Mouse (Mus musculus) megakaryocyte-erythroid progenitor cell, adult 5-6 weeks (primary cell): ENCODE data around the gene Fbxo36. TPM values are rescaled to one million over a fixed set of nuclear protein-coding genes. Genes with fewer than 3 reads are reported as not detected.

Experiments used
- ATAC-seq: replicated peaks from 2 replicates; pipeline ENCODE4 v1.8.0; 2016; ENCODE audit warnings: mild to moderate bottlenecking, inconsistent platforms; ENCODE audit not compliant: severe bottlenecking, poor library complexity, low FRiP score, low TSS enrichment
- total RNA-seq, 2 experiments: library from RNA; stranded (forward) in 1 of 2; stranded (reverse) in 1 of 2; fragments of 200-1000, 215-1000 nt in 1 of 2; fragments of >200 nt in 1 of 2; fragmentation: Nextera tagmentation in 1 of 2; gene quantifications; 2 replicates each; pipeline ENCODE4 v1.2.3; 2014 to 2017

The Fbxo36 gene
- total RNA-seq, 2 experiments from 2014 or later: 6.7 to 11.9 TPM

DNA sequence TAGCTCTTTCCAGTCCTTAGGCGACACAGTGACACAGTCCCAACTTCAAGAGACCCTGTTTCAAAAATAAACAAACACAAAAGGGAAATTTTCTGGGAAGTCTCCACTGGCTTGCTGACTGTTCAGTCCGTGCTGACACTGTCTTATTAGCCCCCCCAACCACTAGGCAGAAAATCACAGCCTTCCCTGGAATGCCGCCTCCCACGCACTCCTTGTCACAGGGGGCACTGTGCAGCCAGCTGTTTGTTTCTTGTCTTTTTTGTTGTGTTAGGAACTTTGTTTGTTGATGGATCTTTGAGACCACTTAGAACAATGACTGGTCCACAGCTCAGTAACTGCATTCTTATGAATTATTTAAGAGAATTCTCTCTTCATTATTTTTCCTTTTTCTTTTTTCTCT, 44.2 kb downstream of the Fbxo36 start:
- no peak for ATAC-seq

DNA sequence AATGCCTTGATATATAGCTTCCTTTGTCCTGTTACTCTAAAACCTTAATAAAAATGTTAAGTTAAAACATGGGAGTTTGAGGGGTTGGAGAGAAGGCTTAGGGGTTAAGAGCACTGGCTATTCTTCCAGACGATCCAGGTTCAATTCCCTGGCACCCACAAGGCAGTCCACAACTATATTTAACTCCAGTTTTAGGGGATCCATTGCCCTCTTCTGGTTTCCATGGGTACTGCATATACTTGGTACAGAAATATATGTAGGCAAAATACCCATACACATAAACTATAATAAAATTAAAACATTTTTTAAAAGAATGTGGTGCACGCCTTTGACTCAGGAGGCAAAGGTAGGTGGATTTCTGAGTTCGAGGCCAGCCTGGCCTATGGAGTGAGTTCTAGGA, 45.5 kb downstream of the Fbxo36 start:
- peak; percentile 65; the same call in 1 of the 2 replicates for ATAC-seq

- 0 out of 2 replicates have a peak, but pooled peaks have one; percentile 34 for ATAC-seq
Observed at GRCm38 (mm10) chr1:84885921-84886320, 46.3 kb downstream of the Fbxo36 start.

- ATAC-seq: no peak
Observed at GRCm38 (mm10) chr1:84889330-84890004, 49.8 kb downstream of the Fbxo36 start.

- ATAC-seq: no peak
Observed at GRCm38 (mm10) chr1:84890005-84890393, 50.4 kb downstream of the Fbxo36 start.

DNA sequence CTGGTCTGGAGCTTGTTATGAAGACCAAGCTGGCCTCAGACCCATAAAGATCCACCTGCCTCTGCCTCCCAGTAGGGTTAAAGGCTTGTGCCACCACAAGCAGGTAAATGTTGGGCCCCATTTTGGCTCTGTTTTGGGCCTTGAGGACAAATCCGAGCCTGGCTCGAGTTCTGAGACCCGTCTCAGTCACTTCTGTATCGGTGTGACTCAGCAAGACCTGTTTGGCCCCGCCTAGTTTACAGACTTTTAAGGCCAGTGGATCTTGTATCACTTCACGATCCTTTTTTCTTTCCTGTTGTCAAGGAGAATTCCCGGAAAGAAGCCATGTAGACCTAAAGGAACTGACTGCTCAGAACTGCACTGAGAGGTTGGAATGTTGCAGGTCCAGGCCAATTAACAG, 50.9 kb downstream of the Fbxo36 start:
- no peak for ATAC-seq

DNA sequence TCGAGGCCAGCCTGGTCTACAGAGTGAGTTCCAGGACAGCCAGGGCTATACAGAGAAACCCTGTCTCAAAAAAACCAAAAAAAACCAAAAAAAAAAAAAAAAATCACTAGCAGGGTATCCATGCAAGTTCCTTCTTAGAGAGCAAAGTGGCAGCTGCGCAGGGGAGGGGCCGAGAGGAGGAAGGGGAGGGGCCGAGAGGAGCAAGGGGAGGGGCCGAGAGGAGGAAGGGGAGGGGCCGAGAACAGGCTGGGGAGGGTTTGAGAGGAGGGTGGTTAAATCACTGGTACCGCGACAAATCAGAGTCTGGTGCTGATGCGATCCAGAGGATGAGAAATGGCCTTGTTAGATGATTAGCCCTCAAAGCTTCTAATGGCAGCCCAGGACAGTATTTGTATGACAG, 52.1 kb downstream of the Fbxo36 start:
- no peak for ATAC-seq

DNA sequence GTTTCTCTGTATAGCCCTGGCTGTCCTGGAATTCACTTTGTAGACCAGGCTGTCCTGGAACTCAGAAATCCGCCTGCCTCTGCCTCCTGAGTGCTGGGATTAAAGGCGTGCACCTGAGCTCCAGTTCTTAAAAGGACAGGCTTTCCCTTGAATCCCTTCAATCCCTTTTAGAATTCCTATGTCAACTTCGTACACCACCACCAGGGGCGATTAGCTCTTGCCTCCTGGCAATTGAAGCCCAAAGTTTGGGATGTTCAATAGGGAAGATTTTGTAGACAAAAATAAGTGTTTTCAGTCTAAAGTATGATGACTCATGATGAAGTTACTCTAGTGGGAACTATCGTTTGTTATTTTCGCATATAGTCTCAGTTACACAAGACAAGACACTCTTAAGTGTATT, 57.7 kb downstream of the Fbxo36 start:
- ATAC-seq: no peak

GRCm38 (mm10) chr1:84899156-84899555, 59.5 kb downstream of the Fbxo36 start:
- no peak for ATAC-seq

DNA sequence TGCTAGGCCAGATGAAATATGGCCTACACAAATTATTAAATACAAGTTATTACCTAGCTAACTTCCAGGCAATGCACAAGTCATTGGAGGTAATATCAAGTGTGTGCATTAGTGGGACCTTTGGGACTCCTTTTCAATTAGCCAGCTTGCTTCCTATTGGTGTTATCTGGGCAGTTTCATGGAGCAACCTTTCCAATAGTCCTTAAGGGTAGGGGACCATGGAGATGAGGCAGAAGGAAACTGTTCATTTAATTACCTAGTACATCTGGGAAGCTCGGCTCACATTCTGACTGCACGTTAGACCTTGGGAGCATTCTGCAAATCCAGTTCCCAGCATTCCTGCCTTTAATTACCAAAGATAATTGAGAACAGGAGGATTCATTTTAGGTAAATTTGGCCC, 64.8 kb downstream of the Fbxo36 start:
- no peak for ATAC-seq

GRCm38 (mm10) chr1:84910177-84910804, 70.7 kb downstream of the Fbxo36 start:
- no peak for ATAC-seq

- no peak for ATAC-seq
Observed at GRCm38 (mm10) chr1:84912571-84912970, 72.9 kb downstream of the Fbxo36 start.

- ATAC-seq: no peak
Observed at GRCm38 (mm10) chr1:84915010-84915409, 75.4 kb downstream of the Fbxo36 start.

- ATAC-seq: no peak
Observed at GRCm38 (mm10) chr1:84918865-84919264, 79.2 kb downstream of the Fbxo36 start.

DNA sequence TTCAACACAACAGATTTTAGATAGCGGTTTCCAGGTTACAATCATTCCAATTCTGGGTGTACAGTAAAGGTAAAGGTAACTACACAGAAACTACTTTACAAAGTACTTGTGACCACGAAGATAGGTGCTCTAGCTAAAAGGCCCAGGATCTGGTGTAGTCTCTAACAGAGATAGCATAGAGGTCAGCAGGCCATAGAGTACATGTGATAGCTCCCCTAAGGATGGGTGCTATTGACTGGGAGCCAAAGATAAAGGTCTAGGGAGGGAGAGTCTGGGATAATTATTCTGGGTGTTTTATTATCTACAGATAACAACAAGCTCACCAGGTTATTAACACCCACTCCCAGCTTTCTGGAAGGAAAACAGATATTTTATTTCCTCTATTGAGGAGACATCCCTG, 83.8 kb downstream of the Fbxo36 start:
- no peak for ATAC-seq

- ATAC-seq: no peak
Observed at GRCm38 (mm10) chr1:84924134-84924533, 84.5 kb downstream of the Fbxo36 start.

- no peak for ATAC-seq
Observed at GRCm38 (mm10) chr1:84925599-84925998, 86.0 kb downstream of the Fbxo36 start.

DNA sequence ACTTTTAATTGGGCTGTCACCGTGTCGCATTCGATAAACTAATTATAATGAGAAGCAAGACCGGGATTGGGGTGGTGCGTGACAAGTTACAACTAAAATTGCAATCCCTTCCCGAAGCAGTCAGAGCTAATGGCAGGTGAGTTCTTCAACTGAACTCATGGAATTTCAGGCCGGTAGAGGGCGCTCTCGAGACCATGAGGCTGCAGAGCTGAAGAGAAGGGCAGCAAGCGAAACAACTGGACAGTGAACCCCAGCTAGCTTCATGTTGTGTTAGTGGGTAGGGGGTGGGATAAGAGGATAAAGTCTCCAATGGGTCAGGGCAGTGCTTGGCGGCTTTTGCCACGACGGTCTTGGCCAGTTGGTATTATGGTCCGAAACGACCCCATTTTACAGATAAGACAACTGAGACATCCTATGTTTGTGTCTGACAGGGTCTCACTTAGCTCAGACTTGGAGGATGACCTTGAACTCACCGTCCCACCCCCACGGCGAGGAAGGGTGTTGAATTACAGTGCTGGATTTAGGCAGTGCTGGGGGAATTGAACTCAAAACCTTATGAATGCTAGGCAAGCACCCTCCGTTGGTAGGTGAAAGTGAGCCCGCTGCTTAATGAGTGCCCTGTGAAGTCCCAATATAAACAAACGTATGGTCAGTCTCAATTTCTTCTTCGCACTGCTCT, 94.0 kb downstream of the Fbxo36 start:
- ATAC-seq: no peak

- no peak for ATAC-seq
Observed at GRCm38 (mm10) chr1:84934151-84934502, 94.5 kb downstream of the Fbxo36 start.

GRCm38 (mm10) chr1:84934503-84935333, 95.1 kb downstream of the Fbxo36 start, which contains the start of gene Slc16a14:
Gene Slc16a14, minus strand, starts transcription at chr1:84935134.
- no peak for ATAC-seq
